Mouse (Mus musculus) lung, postnatal 0 days (tissue): Measurements from ENCODE around the gene Mapk10.

ENCODE experiments used
- CTCF ChIP-seq: IDR thresholded peaks from 2 replicates; pipeline ENCODE4 v1.5.1; 2016; ENCODE audit warnings: antibody characterized with exemption, mild to moderate bottlenecking
- EP300 ChIP-seq: IDR thresholded peaks from 2 replicates; pipeline ENCODE4 v1.6.1; 2016; ENCODE audit warnings: antibody characterized with exemption, mild to moderate bottlenecking, control low read depth

- no peak for TF ChIP-seq CTCF
- TF ChIP-seq EP300, result no peak
These were observed 322.5 kb downstream of the Mapk10 start for GRCm38 (mm10) chr5:102888482-102889162.
